Mouse (Mus musculus) layer of hippocampus, postnatal 14 days (tissue): ENCODE data around the gene Msantd1. TPM values are rescaled to one million over a fixed set of nuclear protein-coding genes. Genes with fewer than 3 reads are reported as not detected.

Experiments used
- DNase-seq, 2 experiments: peaks; one replicate each; pipeline ENCODE4 v3.0.0; 2021 to 2022; ENCODE audit warnings: low spot score in 2 of 2, mixed read lengths in 1 of 2
- total RNA-seq, 2 experiments: library from RNA; stranded (reverse); gene quantifications; 2 replicates each; pipeline ENCODE4 v1.2.3; 2021

Msantd1 gene
- total RNA-seq, 2 experiments from 2014 or later = 8.5 to 9.4 TPM

DNA sequence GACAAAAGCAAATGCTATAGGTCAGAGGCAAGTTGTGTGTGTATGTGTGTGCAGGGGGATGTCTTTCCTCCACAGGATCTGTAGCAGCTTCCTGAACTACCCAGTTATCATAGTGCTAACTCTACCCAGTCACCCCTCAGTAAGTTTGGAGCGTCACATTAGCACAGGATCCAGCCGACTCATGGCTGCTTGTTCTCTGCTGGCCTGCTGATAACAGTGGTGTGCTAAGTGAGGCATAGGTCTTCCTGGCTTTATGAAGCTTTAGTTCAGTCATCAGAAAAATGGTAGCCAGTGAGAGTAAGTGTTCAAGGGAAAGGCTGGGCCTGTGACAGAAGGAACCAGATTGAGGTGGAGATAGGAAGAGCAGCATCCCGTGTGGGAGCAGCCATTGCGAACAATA lies 16.1 kb downstream of the Msantd1 start:
- DNase-seq = no peak

DNA sequence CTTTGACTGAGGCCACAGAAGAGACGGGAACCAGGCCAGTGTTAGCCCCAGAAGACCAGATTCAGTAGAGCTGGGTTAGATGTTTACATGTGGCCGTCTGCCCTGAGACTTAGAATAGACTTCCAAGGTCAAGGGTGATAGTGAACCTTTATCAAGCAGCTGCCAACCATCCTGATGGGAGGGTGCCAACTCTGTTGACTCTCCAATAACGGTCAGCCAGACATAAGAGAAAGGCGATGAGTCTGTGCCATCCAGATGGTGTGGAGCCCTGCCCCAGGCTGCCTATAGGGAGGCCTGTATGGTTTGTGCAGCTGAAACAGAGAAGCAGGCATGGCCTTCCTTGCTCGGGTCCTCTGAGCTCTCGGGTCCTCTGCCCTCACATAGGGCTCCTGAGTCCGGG lies 16.7 kb downstream of the Msantd1 start:
- DNase-seq = no peak

DNA sequence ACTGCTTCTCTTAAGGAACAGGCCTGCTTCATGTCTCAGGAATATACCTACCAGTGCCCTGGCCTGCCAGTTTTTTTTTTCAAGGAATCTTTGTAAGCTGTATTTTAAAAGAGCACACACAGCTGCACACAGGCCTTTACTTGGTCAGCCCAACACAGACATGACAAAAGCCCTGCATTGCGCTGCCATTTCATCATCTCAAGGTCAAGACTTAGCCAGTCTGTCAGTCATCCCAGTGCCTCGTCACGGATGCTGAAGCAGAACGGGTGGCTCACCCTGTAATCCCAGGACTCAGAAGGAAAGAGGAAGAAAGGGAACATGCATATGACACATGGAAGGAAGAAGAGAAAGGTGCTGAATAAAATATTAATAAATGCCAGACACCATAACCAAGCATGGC lies 19.8 kb downstream of the Msantd1 start:
- DNase-seq = no peak

DNA sequence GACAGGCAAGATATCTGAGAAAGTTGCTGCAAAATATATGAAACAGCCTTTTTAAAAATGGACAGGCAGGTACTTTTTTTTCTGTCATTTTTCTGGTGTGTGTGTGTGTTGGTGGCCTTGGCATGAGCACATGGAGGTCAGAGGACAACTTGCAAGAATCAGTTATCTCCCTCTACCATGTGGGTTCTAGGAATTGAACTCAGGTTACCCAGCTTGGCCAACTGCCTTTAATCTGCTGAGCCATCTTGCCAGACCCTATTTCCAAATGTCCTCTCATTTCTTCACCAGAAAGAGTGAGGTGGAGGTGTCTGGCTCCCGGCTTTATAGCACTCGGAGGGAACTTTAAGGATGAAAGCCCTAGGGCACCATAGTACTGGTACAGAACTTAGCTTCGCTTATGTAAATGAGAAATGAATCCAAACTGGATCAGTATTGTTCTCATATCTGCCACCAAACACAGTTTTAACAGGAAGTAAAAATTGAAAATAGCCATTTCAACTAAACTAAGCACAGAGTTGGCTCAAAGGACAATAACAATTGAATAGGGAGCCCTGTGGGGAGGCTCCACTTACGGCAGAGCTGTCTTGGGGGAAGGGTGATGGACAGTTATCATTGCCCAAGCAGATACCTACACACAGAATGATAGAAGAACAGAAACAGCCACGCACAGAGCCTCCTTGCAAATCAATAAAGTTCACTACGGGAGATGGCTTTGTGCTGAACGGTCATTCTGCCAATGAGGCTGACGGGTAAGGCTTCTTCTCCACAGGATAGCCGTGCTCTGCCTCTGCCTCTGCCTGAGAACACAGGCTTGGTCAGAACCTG lies 22.6 kb downstream of the Msantd1 start:
- no peak for DNase-seq

DNA sequence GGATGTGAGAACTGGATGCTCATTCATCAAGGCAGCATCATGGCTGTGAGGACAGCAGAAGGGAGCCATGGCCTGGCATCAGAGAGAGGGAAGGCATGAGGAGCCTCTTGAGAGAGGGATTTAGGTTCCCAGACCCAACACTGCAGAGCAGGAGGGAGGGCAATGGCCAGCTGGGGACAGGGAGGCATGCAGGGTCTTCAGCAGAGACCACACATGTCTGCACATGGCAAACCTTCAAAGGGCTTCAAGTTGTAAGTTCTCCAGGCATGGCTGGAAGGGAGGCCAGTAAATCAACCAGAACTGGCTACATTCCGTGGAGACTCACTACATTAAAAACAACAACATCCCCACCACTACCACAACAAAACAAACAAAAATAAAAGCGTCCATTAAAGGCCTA lies 23.3 kb downstream of the Msantd1 start:
- no peak for DNase-seq

DNA sequence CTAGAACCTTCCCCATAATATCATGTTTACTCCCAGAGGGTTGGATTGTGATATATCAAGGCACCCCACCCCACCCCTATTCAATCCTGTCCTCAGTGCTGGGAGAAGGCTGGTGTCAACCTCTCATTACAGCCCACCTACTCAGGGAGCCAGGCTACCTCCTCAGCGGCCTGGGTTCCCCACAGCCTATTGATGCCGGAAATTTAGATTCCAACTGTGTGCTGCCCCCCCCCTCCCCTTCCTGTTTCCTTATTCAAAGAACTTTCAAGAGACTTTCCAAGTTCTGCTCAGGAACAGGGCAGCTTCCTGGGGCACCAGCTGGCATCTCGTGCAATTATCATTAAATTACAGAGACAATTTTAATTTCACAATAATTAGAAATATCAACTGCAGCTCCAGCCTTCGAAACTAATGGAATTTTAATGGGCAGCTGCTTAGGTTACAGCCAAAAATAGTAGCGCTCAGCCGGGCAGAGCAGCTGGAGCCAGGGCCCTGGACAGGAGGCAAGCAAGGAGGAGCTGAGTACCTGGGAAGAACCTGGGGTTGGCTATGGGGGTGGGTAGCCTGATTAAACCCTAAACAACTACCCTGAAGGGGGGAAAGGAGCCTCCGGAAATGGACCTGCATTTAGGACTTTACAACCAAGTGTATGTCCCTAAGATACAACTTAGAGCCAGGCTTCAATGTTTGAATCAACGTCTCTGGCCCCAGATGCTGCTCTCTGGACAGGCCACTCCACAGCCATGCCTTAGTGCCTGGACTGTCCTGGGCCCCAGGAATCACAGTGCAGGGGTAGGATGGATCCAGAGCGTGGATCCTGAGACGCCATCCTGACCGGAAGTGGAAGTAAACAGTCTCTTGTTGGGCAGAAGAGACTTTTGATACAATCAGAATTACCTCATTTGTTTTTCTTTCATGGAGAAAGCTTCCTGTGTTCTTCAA lies 24.0 kb downstream of the Msantd1 start:
- DNase-seq = no peak

DNA sequence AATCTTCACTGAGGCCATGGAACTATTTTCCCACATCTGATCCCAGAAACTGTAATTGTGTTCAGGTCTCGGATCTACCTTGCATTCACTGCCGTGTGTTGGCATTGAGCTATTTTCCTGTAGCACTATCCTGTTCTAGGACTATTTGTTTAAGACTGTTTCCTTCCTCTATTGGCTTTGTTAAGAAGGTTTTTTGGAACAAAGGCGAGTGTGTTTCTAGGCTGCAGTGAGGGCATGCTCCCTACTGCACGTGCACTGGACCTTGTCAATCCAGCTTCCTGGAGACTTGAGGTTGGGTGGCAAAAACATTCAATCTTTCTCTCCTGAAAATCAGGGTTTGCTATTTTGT lies 24.6 kb downstream of the Msantd1 start:
- DNase-seq = no peak

DNA sequence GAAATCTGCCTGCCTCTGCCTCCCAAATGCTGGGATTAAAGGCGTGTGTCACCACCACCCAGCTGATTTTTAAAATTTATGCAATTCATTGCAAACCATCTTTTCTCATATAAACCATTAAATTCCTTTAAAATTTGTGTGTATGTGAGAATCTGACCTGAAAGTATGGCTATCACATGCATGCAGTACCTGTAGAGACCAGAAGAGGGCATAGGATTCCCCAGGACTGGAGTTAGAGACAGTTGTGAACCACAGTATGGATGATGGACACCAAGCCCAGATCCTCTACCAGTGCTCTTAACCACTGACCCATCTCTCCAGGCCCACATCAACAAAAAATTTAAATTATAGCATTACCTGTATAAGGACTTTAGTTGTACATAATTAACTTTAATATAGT lies 25.6 kb downstream of the Msantd1 start:
- DNase-seq = no peak

DNA sequence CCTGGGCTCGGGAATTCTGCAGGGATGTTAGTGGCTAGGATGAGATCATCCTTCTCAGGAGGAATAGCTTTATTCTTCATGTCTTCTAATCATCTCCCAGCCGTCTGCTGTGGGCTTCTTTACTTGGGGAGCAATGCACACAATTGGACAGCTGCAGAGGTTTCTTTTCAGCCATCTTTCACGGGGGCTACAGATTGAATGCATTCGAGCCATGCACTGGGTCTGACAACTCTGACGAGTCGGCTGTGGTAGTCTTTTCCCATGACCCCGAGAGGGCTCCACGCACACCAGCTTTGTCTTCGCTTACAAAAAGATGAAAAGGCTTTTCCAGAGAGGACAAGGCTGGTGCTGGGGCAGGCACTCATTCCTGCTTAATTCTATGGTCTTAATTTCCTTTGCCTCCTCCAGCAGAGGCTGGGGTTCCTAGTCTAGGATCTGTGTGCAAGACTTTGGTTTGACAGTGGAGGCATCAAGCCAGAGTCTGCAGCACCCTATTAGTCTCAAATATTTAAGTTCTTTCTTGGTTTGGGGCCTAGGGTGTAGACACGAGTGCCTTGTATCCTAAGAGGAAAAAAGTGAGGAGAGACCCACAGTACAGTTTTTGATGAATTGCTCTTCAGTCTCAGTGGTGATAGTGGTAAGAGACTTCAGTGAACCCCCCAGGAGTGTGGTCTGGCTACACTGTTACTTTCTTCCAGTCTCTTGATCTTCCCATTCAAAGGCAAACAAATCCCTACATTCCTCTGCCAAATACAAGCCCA lies 34.1 kb downstream of the Msantd1 start:
- DNase-seq = no peak

DNA sequence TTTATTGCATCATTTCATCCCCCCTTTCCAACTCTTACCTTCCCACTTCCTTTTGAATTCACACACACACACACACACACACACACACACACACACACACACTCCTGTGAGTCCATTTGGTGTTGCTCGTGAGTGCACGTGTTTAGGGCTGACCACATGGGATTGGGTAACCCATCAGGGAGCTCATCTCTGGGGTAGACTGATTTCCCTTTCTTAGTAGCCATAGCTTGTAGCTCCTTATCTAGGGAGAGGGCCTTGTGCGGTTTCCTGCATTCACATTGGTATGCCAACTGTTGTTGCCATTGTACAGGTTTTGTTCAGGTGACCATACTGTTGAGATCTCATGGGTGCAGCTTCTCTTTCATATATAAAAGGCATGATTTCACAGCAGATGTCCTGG lies 35.6 kb downstream of the Msantd1 start:
- DNase-seq = no peak

DNA sequence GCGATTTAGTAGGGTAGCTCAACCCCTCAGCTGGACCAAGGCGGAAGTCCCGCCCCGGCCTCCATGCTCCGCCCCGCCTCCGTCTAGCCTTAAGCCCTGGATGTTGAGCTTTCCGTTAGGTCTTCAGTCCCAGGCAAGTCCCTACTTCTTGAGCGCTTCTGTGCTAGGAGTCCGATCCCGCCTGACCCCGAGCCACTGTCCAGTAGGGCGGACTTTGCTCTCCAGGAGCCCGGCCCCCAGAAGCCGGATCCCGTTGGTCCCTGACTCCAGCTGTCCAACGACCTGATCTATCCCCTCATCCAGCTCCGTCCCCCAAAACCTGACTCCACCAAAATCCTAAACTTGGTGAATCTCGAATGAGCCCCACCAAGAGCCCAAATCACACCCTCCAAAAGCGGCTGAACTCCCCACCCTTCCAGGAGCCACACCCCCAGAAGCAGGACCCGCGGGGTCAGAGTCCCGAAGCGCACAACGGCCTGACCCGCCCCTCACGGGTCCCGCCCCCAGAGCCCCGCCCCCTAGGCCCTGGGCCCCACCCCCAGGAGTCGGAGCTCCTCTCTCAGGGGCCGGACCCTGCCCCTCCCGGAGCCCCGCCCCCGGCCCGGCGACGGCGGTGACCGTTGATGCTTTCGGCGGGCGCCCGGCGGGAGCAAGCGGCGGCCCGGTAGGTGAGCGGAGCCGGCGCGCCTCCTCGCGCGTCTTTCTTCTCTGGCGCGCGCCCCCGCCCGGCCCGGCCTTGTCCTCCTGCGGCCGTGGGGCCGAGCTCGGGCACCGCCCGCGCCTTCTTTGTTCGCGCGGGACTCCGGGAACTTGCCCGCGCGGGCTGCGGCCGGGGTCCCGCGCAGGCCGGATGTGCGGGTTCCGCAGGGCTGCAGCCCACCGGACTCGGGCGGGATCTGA lies 41.3 kb downstream of the Msantd1 start, which contains the start of gene Rgs12:
Gene Rgs12 (plus strand): TSS at position 585 of the 900 bp plus-strand sequence.
- peak; percentile 57 to 62 for DNase-seq

DNA sequence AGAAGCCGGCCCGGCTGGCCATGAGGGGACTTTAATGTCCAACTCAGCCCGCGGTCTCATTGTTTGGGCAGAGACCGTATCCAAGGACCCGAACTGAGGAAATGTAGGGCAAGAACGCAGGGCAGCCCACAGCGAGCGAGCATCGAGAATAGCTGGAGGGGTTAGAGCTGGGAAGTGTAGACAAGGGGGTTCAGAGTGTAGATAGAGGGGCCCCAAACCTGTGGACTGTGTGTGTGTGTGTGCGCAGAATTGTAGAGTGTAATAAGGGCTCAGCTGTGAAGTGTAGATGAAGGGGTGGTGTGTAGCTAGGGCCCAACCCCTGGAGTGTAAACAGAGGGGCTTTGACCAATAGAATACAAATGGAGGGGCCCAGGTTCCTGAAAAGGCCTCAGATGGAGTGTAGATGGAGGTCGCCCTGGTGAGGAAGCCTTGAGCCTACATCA lies 42.0 kb downstream of the Msantd1 start:
- no peak for DNase-seq

DNA sequence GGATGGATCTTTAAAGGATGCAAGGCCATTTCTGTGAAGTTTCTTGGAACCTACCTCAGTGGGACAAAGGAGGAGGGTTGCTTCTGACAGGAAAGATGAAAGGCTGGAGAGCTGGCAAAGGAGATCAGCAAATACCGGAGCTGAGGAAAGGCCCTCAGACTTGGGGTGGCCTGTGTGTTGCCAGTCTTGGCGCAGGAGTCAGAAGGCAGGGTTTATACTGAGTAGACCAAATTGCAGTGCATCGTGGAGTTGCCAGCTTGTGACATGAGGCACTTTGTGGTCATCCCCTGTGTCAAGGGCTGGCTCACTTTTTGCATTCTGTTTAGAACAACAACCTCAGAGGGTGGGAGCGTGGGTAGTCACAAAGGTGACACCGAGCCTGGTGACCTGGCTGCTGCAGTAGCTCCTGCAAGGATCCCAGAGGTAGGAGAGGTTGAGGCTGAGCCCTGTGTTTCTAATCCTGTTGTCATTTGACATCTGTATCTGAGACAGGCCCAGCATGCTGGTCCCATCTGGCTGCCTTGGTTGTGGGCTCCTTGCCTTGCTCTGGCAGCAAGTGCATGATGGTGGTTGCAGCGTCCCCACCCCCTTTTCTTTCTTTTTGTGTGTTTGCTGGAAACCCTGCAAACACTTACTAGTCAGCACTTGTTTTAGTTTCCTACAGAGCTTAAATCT lies 42.8 kb downstream of the Msantd1 start:
- peak in 1 of 2 experiments; percentile 31 for DNase-seq

DNA sequence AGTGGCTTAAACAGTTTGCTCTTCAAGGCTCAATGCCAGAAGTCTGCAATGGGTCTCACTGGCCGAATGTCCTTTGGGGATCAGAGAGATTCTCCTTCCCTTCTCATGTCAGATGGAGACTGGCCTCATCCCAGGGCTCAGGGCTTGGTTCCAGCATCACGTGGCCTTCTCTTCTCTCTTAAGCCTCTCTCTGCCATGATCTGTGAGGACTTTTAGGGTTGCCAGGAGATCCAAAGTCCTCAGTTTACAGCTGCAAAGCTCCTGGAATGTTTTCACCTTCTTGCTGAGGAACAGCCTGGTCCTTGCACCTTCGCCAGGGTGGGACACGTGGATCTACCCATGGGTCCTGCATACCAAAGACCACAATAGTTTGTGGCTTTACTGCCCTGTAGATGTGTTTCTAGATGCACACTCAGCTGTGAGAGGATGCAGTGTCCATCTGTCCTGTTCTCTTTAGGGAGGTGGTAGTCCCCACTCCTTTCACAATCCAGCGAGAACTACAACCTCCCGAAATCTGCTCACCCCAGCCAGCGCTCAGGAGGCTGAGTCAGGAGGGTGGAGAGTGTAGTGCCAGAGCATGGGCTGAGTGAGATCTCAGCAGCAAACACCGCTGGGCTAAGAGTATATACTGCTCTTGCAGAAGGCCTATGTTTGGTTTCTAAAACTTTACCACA lies 43.5 kb downstream of the Msantd1 start:
- peak in 1 of 2 experiments; percentile 48 for DNase-seq

DNA sequence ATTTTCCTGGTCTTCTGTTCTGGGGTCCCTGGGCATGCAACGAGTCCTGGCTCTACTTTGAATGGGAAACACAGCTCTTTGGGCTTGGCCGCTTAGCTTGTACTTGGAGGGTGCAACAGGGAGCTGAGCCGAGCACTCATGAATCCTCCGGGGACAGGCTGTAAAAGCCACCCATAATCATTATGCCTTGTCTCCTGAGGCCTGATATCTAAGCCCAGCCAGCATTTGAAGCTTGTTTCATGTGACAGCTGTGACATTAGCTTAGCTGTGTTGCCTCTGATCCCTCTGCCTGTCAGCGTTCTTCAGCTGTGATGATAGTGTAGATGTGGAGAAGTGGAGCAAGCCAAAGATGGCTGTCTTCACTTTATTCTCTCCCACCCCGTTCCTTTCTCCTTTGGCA lies 46.7 kb downstream of the Msantd1 start:
- no peak for DNase-seq

DNA sequence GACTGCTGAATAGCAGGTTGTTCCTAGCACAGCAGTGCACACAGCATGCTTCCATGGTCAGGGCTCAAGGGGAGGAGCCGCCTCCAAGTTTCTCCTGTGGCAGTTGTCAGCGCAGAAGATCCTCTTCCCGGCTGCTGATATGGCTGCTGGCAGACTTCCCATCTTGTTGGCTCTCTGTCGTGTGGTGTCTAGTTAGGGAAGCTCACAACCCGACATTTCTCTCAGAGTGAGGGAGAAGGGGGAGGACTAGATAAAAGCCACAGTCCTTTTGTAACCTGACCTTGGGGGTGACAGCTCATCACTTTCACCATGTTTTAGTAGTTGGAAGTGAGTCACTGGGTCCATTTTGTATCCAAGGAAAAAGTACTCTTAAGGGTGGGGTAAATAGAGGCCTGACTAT lies 47.8 kb downstream of the Msantd1 start:
- no peak for DNase-seq

DNA sequence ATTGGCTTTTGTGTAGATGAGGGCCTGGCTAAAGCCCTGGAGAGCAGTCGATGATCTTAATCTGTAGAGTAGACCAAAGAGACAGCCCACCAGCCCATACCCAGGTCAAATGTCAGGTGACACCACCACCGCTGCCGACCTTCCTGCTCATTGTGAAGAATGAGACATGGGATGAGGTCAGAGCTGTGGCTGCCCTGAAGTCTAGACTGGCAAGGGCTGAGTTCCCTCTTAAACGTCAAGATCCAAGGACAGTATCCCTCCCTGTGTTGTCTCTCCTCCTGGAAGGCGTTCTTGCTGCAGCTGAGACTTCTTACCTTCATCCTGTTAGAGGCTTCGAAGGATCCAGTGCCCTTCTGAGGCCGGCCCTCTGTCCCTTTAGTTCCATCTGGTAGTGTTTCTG lies 48.3 kb downstream of the Msantd1 start:
- DNase-seq = no peak

DNA sequence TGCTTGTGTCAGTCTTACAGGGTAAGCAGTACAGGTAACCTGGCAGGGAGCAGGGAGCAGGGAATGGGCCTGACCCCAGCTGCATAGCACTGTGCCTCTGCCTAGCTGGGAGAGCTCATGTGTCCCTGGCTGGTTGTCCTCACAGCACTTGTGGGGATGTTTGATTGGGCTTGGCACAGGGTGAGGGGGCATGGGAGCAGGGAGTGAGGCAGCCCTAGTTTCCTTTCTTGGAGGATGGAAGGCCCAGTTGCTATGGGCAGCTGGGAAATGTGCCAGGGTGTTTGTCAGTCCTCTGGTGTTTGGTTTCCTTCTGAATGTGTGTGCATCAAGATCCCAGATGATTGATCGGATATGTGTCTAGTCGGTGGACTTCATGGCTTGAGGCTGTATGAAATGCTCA lies 49.2 kb downstream of the Msantd1 start:
- peak in 1 of 2 experiments; percentile 39 for DNase-seq

DNA sequence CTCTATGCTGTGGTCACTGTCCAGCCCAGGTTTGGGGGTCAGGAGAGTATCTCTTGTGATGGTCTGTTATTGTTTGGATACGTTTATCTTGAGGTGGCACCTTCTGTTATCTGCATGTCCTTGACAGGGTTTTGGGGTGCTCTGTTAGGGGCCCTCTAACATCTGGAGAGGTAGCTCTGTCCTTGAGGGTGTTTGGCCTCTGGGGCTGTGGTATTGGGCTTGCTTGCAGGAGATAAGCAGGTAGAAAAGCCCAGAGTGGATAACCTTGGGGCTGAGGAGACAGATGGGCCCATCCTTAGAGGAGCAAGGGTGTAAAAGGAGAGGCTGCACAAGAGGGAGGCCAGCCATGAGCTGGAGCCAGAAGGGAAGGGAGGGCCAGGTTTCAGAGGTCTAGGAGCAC lies 52.2 kb downstream of the Msantd1 start:
- no peak for DNase-seq
